Mouse (Mus musculus) embryo, embryonic 11 days (tissue): ENCODE data around the gene Borcs7.

Experiments
- DNase-seq: peaks from one replicate; pipeline ENCODE4 v3.0.0-alpha.2; 2015

The Borcs7 gene

DNA sequence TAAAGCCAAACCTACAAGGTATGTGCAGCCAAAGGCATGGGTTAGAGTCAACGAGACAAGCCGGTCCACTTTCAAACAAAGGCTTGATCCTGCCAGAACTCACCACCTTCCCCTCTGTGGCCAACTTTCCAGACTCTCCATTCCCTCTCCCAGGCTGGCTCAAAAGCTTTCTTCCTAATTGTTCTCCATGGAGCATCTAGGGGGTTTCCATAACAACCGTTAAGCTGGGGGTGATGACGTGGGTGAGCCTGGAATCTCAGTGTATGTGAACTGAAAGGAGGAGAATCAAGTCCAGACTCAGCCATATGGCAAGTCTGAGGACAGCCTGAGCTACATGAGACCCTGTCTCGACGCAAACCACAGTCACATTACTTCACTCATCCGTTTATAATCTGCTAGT lies 24.2 kb upstream of the Borcs7 start:
- DNase-seq: peak; percentile 36

DNA sequence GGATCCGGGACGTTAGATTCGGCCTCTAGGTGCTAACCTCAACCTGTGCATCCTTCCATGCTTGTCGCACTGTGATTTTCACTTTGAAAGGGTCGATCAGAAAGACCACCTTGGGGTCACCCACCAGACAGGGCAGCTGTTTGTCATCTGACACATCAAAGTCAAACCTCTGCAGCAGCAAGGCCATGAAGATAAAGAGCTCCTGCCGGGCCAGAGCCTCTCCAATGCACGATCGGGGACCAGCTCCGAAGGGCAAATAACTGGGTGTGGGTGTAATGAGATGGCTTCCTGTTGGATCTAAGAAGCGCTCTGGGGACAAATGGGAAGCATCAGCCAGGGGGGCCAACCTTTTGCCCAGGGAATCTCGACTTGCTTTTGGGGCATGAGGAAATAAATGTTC lies 22.4 kb upstream of the Borcs7 start:
- no peak for DNase-seq

DNA sequence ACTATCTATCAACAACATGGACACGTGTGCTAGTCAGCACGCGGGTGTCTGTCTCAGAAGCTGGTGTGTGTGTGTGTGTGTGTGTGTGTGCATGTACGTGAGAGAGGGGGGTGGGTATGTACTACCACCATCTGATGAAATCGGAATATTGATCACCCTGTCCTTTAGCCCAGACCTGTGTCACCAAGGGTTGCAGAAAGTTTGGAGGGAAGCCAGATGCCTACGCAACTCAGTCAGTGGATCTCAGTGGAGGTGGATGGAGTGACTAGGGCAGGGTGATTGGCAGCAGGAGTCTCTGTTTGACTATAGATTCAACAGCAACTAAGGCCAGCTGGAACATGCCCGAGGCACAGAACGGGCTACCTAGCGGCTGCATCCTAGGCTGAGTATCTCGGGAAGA lies 21.4 kb upstream of the Borcs7 start:
- DNase-seq: no peak

DNA sequence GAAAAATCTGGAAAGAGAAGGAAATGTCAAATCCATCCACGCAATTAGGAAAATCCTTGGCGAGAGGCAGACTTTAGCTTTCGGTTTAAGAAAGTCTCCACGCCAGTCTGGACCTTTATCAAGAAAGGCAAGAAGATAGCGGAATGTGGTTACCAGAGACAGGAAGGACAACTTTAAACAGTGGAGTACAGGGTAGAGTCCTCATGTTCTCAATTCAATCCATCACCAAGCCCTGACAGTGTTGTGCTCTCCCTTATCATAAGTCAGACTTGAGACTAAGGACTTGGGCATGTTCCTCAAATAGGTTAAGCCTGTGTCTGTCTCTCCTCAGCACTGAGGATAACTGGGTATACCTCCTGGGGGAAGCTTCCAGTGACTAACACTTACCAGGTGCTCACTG lies 19.9 kb upstream of the Borcs7 start:
- no peak for DNase-seq

DNA sequence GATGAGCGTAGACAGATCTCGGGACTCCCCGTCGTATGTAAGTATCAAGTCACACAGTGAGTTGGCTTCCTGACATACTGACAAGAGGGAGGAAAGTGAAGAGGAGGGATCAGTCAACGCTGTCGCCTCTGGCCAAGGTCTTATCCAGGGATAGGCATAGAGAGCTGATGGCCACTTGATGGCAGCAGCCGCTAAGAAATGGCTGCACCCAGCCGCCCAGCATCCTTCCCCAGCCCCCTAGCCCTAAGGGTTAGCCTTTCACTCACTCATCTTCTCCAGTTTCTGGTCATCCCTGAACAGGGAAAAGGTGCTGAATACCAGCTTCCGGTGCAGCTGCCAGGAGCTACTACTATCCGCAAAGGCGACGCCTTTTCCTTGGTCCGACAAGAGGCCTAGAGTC lies 19.0 kb upstream of the Borcs7 start:
- DNase-seq: peak; percentile 76

DNA sequence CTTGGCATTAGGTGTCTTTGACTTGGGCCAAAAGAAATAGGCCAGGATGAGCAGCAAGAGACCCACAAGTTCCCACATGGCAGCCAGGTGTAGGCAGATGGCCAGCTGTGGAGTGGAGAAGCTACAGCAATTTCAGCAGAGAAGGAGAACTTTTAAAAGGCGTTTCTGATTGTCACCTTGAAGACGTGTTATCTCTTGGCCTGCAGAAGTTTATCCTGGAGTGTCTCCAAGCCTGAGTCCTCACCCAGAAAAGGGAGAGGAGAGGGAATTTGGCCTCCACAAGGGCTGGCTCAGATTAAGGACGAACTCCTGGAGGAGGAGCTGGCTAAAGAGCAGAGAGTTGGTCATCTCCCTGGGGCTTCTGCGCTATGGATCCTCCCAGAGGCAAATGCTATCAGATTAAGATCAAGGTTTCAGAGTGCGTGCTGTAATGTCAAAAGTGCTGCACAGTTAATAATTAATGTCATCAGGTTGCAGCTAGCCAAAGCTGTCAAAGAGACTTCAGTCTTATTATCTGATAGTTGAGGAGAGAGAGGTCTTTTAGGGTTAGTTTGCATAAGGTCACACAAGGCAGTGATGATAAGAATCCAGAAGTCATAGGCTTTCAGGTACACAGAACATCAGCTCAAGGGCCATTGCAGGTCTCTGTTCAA lies 16.8 kb upstream of the Borcs7 start, which contains the start of gene Cyp17a1:
Gene Cyp17a1, minus strand, starts transcription at position 407 of the 653 bp plus-strand sequence.
- DNase-seq: no peak

DNA sequence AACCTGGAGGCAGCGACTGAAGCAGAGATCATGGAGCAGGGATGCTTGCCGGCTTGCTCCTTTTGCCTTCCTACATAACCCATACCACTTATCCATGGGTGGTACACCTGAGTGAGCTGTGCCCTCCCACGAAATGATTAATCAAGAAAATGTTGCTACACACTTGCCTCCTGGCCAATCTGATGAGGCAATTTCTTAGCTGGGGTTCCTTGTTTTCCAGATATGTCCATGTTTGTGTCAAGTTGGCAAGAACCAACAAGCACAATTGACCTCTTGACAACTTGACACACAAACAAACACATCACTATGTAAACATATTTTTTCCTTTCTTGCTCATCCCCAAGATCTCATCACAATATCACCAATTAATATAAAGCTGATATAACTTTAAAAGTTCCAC lies 14.1 kb upstream of the Borcs7 start:
- DNase-seq: no peak

DNA sequence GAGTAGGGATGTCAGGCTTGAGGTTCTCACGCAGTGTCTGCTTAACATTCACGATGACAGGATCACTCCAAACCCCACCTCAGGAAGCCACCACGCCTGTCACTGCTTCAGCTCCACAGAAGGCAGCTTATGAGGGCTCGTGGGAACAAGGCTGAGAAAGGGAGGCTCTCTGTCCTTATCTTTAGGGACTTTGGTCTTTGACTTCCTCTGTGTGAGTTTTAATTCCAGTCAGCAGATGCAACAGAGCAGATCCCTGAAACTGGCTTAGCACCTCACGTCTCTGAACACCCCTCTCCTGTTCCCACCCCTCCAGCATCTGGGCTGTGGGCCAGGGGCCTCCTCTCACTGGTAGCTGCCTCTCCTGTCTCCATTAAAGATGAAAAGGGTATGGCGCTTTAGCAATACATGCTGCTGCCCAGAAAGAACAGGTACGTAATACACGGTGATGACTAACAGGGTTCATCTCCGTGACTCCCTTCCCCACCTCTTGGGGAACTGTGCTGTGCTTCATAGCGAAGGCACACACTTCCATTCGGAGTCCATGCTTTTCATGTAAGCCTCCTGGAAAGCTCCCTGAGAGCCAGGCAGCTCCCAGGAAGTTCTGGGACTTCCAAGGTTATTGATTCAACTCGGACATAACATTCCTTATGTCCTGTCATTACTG lies 9.9 kb upstream of the Borcs7 start:
- DNase-seq: no peak

DNA sequence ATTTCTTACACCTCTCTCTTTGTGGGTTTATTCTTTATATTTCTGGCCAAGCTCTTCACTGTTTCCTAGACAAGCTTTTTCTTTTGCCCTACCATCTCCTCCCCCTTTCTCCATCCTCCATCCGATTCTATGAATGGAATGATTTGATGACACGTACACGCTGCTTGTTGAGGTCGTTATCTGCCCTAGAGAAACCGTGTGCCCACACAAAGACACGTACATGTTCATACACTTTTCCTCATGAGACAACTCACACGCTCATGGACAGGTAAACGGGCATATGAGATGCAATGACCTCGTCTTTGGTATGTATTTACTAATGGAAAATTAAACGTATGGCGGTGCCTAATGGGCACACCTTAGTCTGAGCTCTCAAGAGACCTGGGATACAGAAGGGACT lies 681 bp downstream of the Borcs7 start:
- DNase-seq: no peak

DNA sequence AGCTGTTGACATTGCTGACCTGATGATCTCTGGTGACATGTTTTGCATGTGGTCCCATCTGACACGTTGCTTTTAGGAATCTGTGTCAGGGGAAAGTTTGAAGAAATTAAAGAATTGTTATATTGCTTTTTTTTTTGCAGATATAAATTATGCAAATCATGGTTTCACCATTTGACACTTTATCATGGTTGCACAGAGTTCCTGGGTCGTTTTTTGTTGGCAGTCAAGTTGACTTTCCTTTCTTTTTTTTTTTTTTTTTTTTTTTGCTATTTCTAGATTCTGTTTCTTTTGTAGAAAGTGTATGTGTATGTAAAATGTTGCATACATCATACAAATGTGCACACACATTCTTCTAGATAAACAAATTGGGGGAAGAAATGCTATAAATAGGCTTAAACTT lies 1.4 kb downstream of the Borcs7 start:
- no peak for DNase-seq

DNA sequence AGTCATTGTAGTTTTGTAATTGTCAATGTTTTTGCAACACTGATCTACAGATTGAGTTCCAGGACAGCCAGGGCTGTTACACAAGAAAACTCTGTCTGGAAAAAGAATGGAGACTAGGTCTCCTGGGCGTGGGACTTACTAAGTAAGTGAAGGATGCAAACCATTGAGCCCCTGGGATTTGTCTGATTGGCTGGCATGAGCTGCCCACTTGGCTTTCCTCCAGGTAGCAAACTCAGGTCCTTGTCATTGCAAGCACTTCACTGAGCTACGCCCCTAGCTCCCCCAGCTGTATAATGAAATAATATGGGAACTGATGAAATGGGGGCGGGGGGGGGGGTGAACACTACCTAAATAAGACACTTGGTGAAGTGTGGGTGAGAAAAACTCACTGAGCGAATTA lies 3.4 kb downstream of the Borcs7 start:
- DNase-seq: no peak

DNA sequence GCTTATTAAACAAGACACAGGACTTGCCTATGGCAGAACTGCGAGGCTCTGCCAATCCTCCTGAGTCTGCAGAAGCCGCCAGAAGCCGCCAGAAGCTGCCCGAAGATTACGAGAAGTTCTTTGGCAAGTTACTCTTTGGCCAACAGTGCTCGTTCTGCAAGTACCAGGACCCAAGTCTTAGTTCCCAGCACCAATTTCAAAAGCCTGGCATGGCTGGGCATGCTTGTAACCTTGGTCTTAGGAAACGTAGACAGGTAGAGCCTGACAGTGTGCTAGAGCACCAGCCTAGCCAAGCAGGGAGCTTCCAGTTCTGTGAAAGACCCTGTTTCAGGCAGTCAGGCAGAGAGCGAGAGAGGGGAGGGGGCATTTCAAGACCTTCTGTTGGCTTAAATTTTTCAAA lies 6.8 kb downstream of the Borcs7 start:
- no peak for DNase-seq

DNA sequence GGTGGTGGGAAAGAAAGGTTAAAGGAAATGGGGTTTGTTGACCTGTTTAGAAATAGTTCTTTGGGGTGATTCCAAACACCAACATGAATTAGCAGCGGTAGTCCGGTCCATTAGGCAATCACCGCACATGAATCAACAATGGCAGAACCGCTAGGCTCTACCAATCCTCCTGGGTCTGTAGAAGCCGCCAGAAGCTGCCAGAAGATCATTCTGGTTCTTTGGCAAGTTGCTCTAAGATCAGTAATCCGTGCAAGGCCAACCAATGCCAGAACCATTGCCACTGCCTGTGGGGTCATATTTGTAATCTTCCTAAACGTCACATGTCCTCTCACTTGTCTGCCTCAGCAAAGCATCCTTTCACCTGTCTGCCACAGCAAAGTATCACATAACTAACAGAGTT lies 7.2 kb downstream of the Borcs7 start:
- no peak for DNase-seq

DNA sequence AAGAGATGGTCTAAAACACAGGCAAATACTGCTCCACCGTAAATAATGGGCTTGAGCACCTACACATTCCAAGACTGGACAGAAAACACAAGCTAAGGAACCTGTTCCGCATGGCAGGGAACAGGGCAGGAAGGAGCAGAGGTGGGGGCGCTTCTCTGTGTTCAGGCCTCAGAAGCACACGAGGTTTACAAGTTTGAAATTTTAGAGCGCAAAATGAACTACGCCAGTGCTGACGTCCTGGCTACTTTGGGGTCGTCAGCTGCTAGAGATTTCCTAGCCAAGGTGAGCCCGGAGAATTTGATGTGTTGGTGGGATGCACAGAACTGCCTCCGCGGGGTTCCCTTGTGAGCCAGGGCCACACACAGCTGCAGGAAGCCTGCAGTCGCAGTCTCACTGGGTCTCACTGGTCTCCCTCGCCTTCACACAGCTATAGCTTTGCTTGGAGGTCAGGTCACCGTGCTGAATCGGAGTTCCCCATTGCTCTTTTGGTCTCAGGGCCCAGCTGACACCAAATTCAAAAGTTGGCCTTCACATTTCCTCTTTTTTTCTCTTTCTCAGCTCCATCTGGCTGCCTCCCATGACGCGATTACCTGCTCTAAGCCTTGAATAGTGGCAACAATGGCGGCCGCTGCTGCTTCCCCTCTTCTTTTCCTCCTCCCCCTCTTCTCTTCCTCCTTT lies 8.3 kb downstream of the Borcs7 start:
- peak; percentile 14 for DNase-seq

DNA sequence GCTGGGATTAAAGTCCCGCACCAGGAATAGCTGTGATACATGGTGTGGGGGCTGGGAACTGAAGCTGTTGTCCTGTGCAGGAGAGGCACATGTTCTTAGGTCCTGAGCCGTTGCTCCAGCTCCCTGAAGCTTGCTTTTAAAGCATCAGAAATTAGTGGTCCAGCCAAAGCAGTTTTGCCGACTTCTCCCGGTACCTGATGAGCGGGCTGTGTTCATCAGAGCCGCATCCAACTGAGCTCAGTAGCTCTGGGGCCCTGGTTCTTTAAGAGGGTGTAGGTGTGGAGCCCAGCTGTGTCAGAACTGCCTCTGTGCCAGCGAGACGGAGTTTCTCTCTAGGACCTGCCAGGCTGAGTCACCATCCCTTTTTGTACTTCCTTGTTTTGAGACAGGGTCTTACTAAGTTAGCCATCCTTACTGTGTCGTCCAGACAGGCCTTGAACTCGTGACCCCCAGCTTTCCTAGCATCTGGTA lies 9.3 kb downstream of the Borcs7 start:
- no peak for DNase-seq

DNA sequence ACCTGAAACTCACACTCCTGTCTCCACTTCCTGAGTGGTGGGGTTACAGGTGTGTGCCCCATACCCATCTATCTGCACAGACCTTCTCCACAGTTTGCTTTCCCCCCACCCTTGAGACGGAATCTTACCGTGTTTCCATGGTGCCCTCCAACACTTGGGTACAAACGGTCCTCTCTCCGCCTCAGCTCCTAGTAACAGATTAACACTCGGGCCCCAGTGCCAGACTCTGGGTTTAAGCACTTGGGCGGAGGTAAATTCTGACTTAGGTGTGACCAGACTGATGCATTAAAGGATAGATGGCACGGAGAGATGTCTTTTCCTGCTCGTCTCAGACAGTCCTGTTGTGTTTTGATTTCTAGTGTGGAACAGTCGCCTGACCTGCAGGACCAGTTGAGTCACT lies 11.4 kb downstream of the Borcs7 start:
- no peak for DNase-seq

DNA sequence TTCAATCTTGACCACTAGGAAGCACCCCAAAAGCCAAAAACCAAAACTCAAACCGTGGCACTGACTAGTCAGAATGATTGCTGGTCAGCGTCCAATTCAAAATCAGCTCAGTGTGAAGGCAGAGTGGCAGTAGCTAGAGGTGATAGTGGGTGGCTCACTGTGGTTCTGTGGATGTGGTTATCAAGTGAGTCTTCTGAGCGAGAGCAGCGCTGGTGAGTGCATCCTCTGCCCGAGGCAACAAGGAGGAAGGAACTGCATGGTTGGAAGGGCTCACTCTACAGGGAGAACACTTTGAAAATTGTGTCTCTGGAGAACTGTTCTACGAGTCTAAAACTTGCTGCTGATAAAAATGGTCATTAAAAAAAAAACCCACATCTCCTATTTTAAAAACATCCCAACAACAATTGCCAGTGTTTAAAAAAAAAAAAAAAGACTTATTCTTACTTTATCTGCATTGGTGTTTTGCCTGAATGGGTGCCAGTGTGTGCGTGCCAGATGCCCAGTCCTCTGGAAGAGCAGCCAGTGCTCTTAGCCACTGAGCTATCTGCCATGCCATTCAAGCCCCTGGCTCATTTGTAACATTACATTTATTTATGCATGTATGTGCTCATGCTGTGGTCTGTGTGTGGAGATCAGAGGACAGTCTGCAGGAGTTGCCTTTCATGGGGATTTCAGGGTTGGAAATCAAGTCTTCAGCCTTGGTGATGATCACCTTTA lies 16.2 kb downstream of the Borcs7 start:
- DNase-seq: no peak

DNA sequence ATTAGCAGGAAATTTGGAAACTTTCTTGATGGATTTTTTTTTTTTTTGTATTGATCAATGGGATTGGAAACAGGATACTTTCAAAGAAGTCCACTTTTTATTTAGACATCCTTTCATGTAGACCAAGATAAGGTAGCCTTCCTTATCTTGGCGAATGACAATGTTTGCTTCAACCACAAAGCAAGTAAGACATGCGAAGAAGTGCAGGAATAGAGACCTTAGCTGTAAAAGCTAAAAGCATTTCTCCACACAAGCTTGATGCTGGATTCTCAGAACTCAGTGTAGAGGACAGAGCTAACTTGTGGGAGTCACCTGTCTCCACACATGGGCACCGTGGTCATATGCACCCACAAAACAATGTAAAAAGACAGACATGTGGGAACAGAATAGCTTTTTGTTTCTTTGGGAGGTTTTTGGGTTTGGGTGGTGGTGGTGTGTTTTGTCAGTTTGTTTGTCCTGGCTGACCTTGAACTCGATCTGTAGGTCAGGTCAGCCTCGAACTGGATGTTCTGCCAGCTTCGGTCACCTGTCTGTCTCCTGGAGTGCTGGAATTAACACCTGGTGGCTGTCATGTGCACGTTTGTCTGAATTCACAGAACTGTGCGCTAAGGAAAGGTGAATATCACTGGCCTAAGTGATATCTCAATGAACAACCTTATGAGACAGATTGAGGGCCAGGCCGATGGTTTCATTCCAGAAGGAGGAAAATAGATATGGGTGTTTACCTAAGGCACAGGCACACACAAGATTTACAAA lies 17.0 kb downstream of the Borcs7 start:
- no peak for DNase-seq

DNA sequence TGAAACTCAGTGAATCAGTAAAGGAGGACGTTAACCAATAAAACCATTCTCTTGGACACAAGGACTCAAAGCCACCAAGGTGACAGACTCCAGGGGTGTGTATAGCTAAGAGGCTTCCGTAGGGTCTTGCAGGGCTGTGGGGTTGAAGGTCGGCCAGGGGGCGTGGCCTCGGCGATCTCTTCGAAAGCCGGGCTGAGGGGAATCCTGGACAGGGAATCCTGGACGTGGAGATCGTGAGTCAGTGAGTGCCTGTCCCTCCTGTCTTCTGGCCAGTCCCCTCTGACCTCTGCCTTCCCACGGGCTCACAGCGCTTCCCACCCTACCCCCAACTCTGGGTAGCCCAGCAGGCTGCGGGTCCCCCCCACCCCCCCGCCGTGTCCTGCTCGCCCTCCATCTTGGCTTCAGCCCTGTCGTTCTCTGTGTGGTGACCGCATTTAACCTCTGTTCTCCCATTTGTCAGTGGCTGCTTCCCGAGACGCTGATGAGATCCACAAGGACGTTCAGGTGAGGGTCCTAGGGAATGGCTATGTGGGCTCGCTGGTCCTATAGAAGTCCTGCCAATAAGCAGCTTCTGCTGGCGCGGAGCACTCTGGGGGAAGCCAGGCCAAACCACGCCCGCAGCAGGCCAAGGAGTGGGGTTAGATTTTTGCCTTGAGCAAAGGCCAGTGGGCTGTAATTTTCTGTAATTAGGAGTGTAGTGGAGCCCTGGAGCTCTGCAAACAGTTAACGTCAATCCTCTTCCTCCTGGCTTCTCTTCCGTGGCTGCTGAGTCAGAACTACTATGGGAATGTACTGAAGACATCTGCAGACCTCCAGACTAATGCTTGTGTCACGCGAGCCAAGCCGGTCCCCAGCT lies 17.8 kb downstream of the Borcs7 start, which contains the start of gene As3mt:
Gene As3mt, plus strand, starts transcription at position 163 of the 856 bp plus-strand sequence.
- DNase-seq: peak; percentile 85

DNA sequence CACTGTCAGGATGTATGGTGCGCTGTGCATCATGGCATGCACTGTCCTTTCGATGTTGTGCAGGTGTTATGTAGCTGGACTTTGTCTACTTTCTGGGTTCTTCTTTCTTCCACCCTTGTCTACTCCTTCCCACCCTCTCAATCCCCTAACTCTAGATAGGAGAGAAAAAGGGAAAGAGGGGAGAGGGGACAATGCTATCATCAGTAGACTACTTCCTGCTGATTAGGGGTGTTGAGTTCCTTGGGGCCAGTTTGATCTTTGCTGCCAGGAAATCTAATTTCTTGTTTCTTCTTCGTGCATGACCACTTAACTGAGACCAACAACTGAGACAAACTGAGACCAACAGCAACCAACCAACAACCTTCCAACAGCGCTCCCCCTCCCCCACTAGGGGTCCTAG lies 20.9 kb downstream of the Borcs7 start:
- no peak for DNase-seq

DNA sequence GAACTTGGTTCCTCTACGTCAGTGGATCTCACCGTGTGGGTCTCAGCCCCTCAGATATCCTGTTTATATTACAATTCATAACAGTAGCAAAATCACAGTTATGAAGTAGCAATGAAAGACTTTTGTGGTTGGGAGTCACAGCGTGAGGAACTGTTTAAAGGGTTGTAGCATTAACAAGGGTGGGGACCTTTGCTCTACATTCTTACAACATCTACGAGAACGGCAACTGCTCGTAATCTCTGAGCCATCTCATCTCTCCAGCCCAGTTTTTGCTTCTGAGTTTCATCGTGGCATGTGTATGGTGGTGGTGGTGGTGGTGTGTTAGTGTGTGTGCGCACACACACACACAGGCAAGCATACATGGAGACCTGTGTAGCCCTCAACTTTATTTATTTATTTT lies 24.5 kb downstream of the Borcs7 start:
- no peak for DNase-seq

DNA sequence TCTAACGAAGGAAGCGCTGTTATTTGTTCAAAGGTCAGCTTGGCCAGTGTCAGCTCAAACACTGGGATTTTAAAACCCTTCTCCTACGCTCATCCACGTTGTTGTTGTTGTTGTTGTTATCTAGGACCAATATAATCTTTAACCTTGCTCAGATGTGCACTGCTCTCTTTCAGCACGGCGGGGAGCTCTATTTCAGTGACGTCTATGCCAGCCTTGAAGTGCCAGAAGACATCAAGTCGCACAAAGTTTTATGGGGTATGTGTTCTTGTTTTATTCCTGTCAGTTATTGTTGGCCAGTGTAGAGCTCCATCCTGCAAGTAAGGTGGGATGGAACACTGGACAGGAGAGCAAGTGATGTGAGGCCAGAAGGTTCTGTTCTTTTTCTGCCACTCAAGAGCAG lies 25.3 kb downstream of the Borcs7 start:
- DNase-seq: no peak
